In the genomic region with DNA sequence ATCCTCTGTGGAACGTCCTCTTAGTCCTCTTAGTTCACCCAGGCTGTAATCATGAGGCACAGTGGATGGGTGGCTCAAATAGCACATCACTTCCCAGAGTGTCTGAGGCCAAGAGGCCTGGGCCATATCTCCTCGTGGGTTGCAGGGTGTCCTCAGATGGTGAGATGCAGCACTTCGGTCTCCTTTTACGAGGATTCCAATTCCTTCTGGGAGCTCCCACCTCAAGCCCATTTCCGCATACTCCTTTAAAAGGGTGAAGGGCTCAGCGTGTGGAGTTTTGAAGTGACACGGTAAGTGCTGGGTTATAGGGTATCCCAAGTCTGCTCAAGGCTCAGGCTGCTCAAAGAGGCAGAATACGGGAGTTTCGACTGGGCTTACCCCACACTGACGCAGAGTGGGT, we compare ENCODE assay signal across 24 mouse cellular contexts.
"Had no signal": no experiment of that assay in that cellular context is flagged by ENCODE, and none has a peak within 500 bp of the region (broad histone marks: within the 10 kb centered on the region; RNA-seq: fewer than 3 reads in every experiment).

No protein-coding gene starts in this region.

- H3K9me3 ChIP-seq: heart, embryonic 12.5 days; hindbrain, embryonic 10.5 days; hindbrain, embryonic 12.5 days; intestine, embryonic 15.5 days; limb, embryonic 10.5 days; limb, embryonic 12.5 days; liver, embryonic 13.5 days; liver, embryonic 15.5 days had no signal

- H3K27ac ChIP-seq: heart, adult 2 months; hindbrain, embryonic 10.5 days; hindbrain, embryonic 12.5 days; hindbrain, embryonic 14.5 days; intestine, embryonic 15.5 days; layer of hippocampus, adult 2 months; left cerebral cortex, adult 2 months; limb, embryonic 10.5 days; limb, embryonic 12.5 days; liver, embryonic 13.5 days; liver, embryonic 15.5 days had no signal

- H3K27me3 ChIP-seq: hindbrain, embryonic 12.5 days; intestine, embryonic 15.5 days; limb, embryonic 12.5 days had no signal

- H3K4me2 ChIP-seq: heart, embryonic 12.5 days; hindbrain, embryonic 12.5 days; hindbrain, embryonic 14.5 days; intestine, embryonic 15.5 days; limb, embryonic 12.5 days; liver, embryonic 13.5 days; liver, embryonic 15.5 days had no signal

- H3K4me1 ChIP-seq: hindbrain, embryonic 12.5 days had no signal

- ATAC-seq: hindbrain, embryonic 16.5 days; inflammation-experienced regulatory T-cells, adult 6 months; intestine, embryonic 15.5 days; intestine, postnatal 0 days had no signal

- H3K4me3 ChIP-seq: heart, adult 2 months; heart, embryonic 12.5 days; hindbrain, embryonic 10.5 days; hindbrain, embryonic 12.5 days; intestine, embryonic 15.5 days; layer of hippocampus, adult 2 months; left cerebral cortex, adult 2 months; limb, embryonic 10.5 days; limb, embryonic 12.5 days; liver, embryonic 13.5 days; liver, embryonic 15.5 days had no signal

- H3K36me3 ChIP-seq: heart, embryonic 12.5 days; hindbrain, embryonic 10.5 days; hindbrain, embryonic 12.5 days; intestine, embryonic 15.5 days; limb, embryonic 10.5 days; limb, embryonic 12.5 days; liver, embryonic 13.5 days; liver, embryonic 15.5 days had no signal

- H3K9ac ChIP-seq: heart, embryonic 12.5 days; hindbrain, embryonic 12.5 days; hindbrain, embryonic 14.5 days; intestine, embryonic 15.5 days; limb, embryonic 12.5 days; liver, embryonic 13.5 days; liver, embryonic 15.5 days had no signal

- DNase-seq: gastrocnemius, postnatal 25 days; heart, postnatal 14 days; heart, postnatal 4 days; kidney, adult 18-20 months; kidney, adult 8-10 months; kidney, postnatal 10 days; kidney, postnatal 25 days; kidney, postnatal 4 days; liver, embryonic 13.5 days; lung, adult 18-20 months had no signal
